Mouse (Mus musculus): ENCODE results near the gene Rnase4. TPM values are rescaled to one million over a fixed set of nuclear protein-coding genes. Genes with fewer than 3 reads are reported as not detected.
A peak's percentile ranks its signal among the peaks of the same experiment; 100 is the strongest.

The Rnase4 gene
- polyA plus RNA-seq (2014; fragmentation: Nextera tagmentation; extraction: Ambion mirVana) = 17.3 and 19.2 TPM in 2 replicates

- peak within 1 kb of the TSS; percentile 50 for H3K9ac ChIP-seq (ENCODE audit: low read depth, low read length)
- no peaks in the 10 kb centered on the region for H3K4me1 ChIP-seq (replicated peaks; ENCODE audit: control insufficient read depth, insufficient read depth, low read length)
- H3K27ac ChIP-seq (ENCODE audit: low read depth, low read length) = peak within 1 kb of the TSS; percentile 58
- H3K27me3 ChIP-seq (ENCODE audit: control insufficient read depth, insufficient read depth, low read length) = no peaks in the 10 kb centered on the region
- WGBS = 11% methylated on average over 33 of the region's 33 CpGs
- peak within 1 kb of the TSS; percentile 61 for H3K4me2 ChIP-seq (replicated peaks; ENCODE audit: low read depth, low read length)
- H3K36me3 ChIP-seq (ENCODE audit: control insufficient read depth, insufficient read depth, low read length) = no peaks in the 10 kb centered on the region
- H3K4me3 ChIP-seq (ENCODE audit: low read depth, low read length) = peak within 1 kb of the TSS; percentile 56
- H3K9me3 ChIP-seq (ENCODE audit: control insufficient read depth, low read length) = no peaks in the 10 kb centered on the region
- peak; percentile 72 for DNase-seq (ENCODE audit: low spot score)
- peak; percentile 26 for ATAC-seq (ENCODE audit: low FRiP score)
Measured at GRCm38 (mm10) chr14:51090921-51091900, at the start of gene Rnase4, which contains the start of gene Ang. TSS of gene Rnase4 (plus strand) at chr14:51091077. TSS of gene Ang (plus strand) at chr14:51091150.

GRCm38 (mm10) chr14:51041769-51042168, 49.1 kb upstream of the Rnase4 start, which contains the start of gene Rnase9:
TSS of gene Rnase9 (minus strand) at chr14:51041869.
- DNase-seq (ENCODE audit: low spot score) (no peak), ATAC-seq (ENCODE audit: low FRiP score) (no peak)
- Histone ChIP-seq H3K9me3 (ENCODE audit: control insufficient read depth, low read length) (no peaks in the 10 kb centered on the region), H3K9ac (ENCODE audit: low read depth, low read length) (no peak within 1 kb of the TSS), H3K4me3 (ENCODE audit: low read depth, low read length) (no peak within 1 kb of the TSS), H3K27ac (ENCODE audit: low read depth, low read length) (no peak within 1 kb of the TSS), H3K36me3 (ENCODE audit: control insufficient read depth, insufficient read depth, low read length) (no peaks in the 10 kb centered on the region), H3K4me2 (replicated peaks; ENCODE audit: low read depth, low read length) (no peak within 1 kb of the TSS), H3K4me1 (replicated peaks; ENCODE audit: control insufficient read depth, insufficient read depth, low read length) (no peaks in the 10 kb centered on the region), H3K27me3 (ENCODE audit: control insufficient read depth, insufficient read depth, low read length) (no peaks in the 10 kb centered on the region)
- WGBS = 66% methylated on average over 6 of the region's 6 CpGs

GRCm38 (mm10) chr14:51047846-51048245, 43.0 kb upstream of the Rnase4 start:
- DNase-seq (ENCODE audit: low spot score) (no peak), ATAC-seq (ENCODE audit: low FRiP score) (no peak)
- Histone ChIP-seq H3K27ac (ENCODE audit: low read depth, low read length) (no peak overlapping the region), H3K4me1 (replicated peaks; ENCODE audit: control insufficient read depth, insufficient read depth, low read length) (no peaks in the 10 kb centered on the region), H3K4me2 (replicated peaks; ENCODE audit: low read depth, low read length) (no peak overlapping the region), H3K4me3 (ENCODE audit: low read depth, low read length) (no peak overlapping the region), H3K27me3 (ENCODE audit: control insufficient read depth, insufficient read depth, low read length) (no peaks in the 10 kb centered on the region), H3K9ac (ENCODE audit: low read depth, low read length) (no peak overlapping the region), H3K9me3 (ENCODE audit: control insufficient read depth, low read length) (no peaks in the 10 kb centered on the region), H3K36me3 (ENCODE audit: control insufficient read depth, insufficient read depth, low read length) (no peaks in the 10 kb centered on the region)
- WGBS = 69% methylated on average over 5 of the region's 5 CpGs

GRCm38 (mm10) chr14:51050063-51050462, 40.8 kb upstream of the Rnase4 start, which contains the start of gene Rnase11:
TSS of gene Rnase11 (minus strand) at chr14:51050163.
- Histone ChIP-seq H3K4me2 (replicated peaks; ENCODE audit: low read depth, low read length) (no peak within 1 kb of the TSS), H3K4me3 (ENCODE audit: low read depth, low read length) (no peak within 1 kb of the TSS), H3K9me3 (ENCODE audit: control insufficient read depth, low read length) (no peaks in the 10 kb centered on the region), H3K36me3 (ENCODE audit: control insufficient read depth, insufficient read depth, low read length) (no peaks in the 10 kb centered on the region), H3K9ac (ENCODE audit: low read depth, low read length) (no peak within 1 kb of the TSS), H3K27me3 (ENCODE audit: control insufficient read depth, insufficient read depth, low read length) (no peaks in the 10 kb centered on the region), H3K27ac (ENCODE audit: low read depth, low read length) (no peak within 1 kb of the TSS), H3K4me1 (replicated peaks; ENCODE audit: control insufficient read depth, insufficient read depth, low read length) (no peaks in the 10 kb centered on the region)
- 87% methylated on average over 2 of the region's 2 CpGs for WGBS
- DNase-seq (ENCODE audit: low spot score) = no peak
- ATAC-seq (ENCODE audit: low FRiP score) = no peak

GRCm38 (mm10) chr14:51051941-51052340, 38.9 kb upstream of the Rnase4 start:
- no peaks in the 10 kb centered on the region for H3K27me3 ChIP-seq (ENCODE audit: control insufficient read depth, insufficient read depth, low read length)
- H3K36me3 ChIP-seq (ENCODE audit: control insufficient read depth, insufficient read depth, low read length) = no peaks in the 10 kb centered on the region
- H3K4me1 ChIP-seq (replicated peaks; ENCODE audit: control insufficient read depth, insufficient read depth, low read length) = no peaks in the 10 kb centered on the region
- H3K27ac ChIP-seq (ENCODE audit: low read depth, low read length) = no peak overlapping the region
- H3K4me2 ChIP-seq (replicated peaks; ENCODE audit: low read depth, low read length) = no peak overlapping the region
- no peak overlapping the region for H3K9ac ChIP-seq (ENCODE audit: low read depth, low read length)
- no peak overlapping the region for H3K4me3 ChIP-seq (ENCODE audit: low read depth, low read length)
- DNase-seq (ENCODE audit: low spot score) (no peak), ATAC-seq (ENCODE audit: low FRiP score) (no peak)
- no peaks in the 10 kb centered on the region for H3K9me3 ChIP-seq (ENCODE audit: control insufficient read depth, low read length)
- WGBS = 76% methylated on average over 5 of the region's 5 CpGs

- H3K4me2 ChIP-seq (replicated peaks; ENCODE audit: low read depth, low read length) = no peak overlapping the region
- no peaks in the 10 kb centered on the region for H3K36me3 ChIP-seq (ENCODE audit: control insufficient read depth, insufficient read depth, low read length)
- H3K27ac ChIP-seq (ENCODE audit: low read depth, low read length) = no peak overlapping the region
- no peak for ATAC-seq (ENCODE audit: low FRiP score)
- no peaks in the 10 kb centered on the region for H3K9me3 ChIP-seq (ENCODE audit: control insufficient read depth, low read length)
- no peak overlapping the region for H3K9ac ChIP-seq (ENCODE audit: low read depth, low read length)
- WGBS = 79% methylated on average over 5 of the region's 5 CpGs
- H3K4me1 ChIP-seq (replicated peaks; ENCODE audit: control insufficient read depth, insufficient read depth, low read length) = no peaks in the 10 kb centered on the region
- no peaks in the 10 kb centered on the region for H3K27me3 ChIP-seq (ENCODE audit: control insufficient read depth, insufficient read depth, low read length)
- H3K4me3 ChIP-seq (ENCODE audit: low read depth, low read length) = no peak overlapping the region
- no peak for DNase-seq (ENCODE audit: low spot score)
Measured at GRCm38 (mm10) chr14:51053176-51053575, 37.7 kb upstream of the Rnase4 start.

GRCm38 (mm10) chr14:51054243-51055237, 36.3 kb upstream of the Rnase4 start:
- no peaks in the 10 kb centered on the region for H3K9me3 ChIP-seq (ENCODE audit: control insufficient read depth, low read length)
- H3K27ac ChIP-seq (ENCODE audit: low read depth, low read length) = no peak overlapping the region; the same call in 1 of the 2 replicates
- no peak for ATAC-seq (ENCODE audit: low FRiP score)
- H3K27me3 ChIP-seq (ENCODE audit: control insufficient read depth, insufficient read depth, low read length) = no peaks in the 10 kb centered on the region
- H3K9ac ChIP-seq (ENCODE audit: low read depth, low read length) = no peak overlapping the region
- no peak overlapping the region for H3K4me3 ChIP-seq (ENCODE audit: low read depth, low read length)
- 36% methylated on average over 13 of the region's 13 CpGs for WGBS
- H3K4me1 ChIP-seq (replicated peaks; ENCODE audit: control insufficient read depth, insufficient read depth, low read length) = no peaks in the 10 kb centered on the region
- no peak overlapping the region for H3K4me2 ChIP-seq (replicated peaks; ENCODE audit: low read depth, low read length)
- no peaks in the 10 kb centered on the region for H3K36me3 ChIP-seq (ENCODE audit: control insufficient read depth, insufficient read depth, low read length)
- DNase-seq (ENCODE audit: low spot score) = peak; percentile 19

GRCm38 (mm10) chr14:51057401-51057831, 33.5 kb upstream of the Rnase4 start, which contains the start of gene Rnase12:
TSS of gene Rnase12 (minus strand) at chr14:51057661.
- no peaks in the 10 kb centered on the region for H3K4me1 ChIP-seq (replicated peaks; ENCODE audit: control insufficient read depth, insufficient read depth, low read length)

More at GRCm38 (mm10) chr14:51057401-51057831, 33.5 kb upstream of the Rnase4 start, which contains the start of gene Rnase12:
- H3K4me3 ChIP-seq (ENCODE audit: low read depth, low read length) = no peak within 1 kb of the TSS
- no peak within 1 kb of the TSS for H3K27ac ChIP-seq (ENCODE audit: low read depth, low read length)
- H3K4me2 ChIP-seq (replicated peaks; ENCODE audit: low read depth, low read length) = no peak within 1 kb of the TSS
- no peaks in the 10 kb centered on the region for H3K27me3 ChIP-seq (ENCODE audit: control insufficient read depth, insufficient read depth, low read length)
- ATAC-seq (ENCODE audit: low FRiP score) (no peak), DNase-seq (ENCODE audit: low spot score) (no peak)
- 77% methylated on average over 9 of the region's 9 CpGs for WGBS
- H3K36me3 ChIP-seq (ENCODE audit: control insufficient read depth, insufficient read depth, low read length) = no peaks in the 10 kb centered on the region
- H3K9ac ChIP-seq (ENCODE audit: low read depth, low read length) = no peak within 1 kb of the TSS
- no peaks in the 10 kb centered on the region for H3K9me3 ChIP-seq (ENCODE audit: control insufficient read depth, low read length)

Measured in hindbrain, embryonic 11.5 days (tissue).